Mouse (Mus musculus): ENCODE results near the gene Epn1.

DNA sequence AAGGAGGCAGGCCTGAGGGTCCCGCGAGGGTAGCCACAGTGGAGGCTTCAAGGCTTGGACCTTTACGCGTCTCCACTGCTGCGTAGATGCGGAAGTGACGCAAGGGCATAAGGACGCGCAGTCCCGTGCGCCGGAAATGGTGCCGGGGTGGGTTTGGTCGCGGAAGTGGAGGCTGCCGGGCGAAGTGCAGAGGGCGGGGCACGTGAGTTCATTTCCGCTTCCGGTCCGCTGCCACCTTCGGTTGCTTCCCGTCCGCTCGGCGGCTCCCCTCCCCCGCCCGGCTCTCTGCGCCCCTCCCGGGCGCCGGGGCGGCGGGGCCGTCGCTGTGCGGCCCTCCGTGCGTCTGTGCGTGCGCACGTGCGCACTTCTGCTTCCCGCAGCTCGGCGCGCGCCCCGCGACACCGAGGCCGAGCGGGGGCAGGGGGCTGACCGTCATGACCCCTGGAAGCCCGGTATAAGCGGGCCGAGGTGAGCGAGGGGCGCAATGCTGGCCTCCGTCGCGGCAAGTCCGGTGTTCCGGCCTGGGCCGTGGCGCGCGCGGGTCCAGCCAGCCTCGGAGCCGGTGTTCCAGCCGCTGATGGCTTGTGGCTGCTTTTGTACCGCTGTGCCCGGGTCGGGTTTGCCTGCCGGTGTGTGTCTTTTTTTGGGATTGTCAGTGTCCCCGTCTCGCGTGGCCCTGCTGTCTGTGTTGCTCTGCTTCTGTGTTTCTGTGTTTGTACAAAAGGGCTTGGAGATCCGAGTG lies at the start of gene Epn1:
- TF ChIP-seq TCF12 (IDR thresholded peaks at IDR 0.05; ENCODE audit: low read depth, low read length) (peak; percentile 50), POLR2A (IDR thresholded peaks at IDR 0.05; ENCODE audit: control insufficient read depth in 1 of 2, insufficient read depth in 1 of 2, low read depth in 1 of 2, low read length in 2 of 2, poor library complexity in 1 of 2) (peak; percentile 64 to 73), KAT2A (conservative IDR thresholded peaks at IDR 0.05; ENCODE audit: low read depth, low read length) (peak; percentile 80), MAX (IDR thresholded peaks at IDR 0.05; ENCODE audit: low read length) (peak; percentile 83), NRF1 (IDR thresholded peaks at IDR 0.05; ENCODE audit: insufficient read depth, low read depth, low read length, poor library complexity, severe bottlenecking) (peak; percentile 52; the same call in 1 of the 2 replicates), CTCF (IDR thresholded peaks at IDR 0.05 in 2 of 3, conservative IDR thresholded peaks at IDR 0.05 in 1 of 3; ENCODE audit: control insufficient read depth in 1 of 3, insufficient read depth in 1 of 3, low read depth in 2 of 3, low read length in 3 of 3, poor library complexity in 1 of 3, severe bottlenecking in 1 of 3) (0 out of 6 replicates have a peak, but pooled peaks of 1 of the 3 experiments have one; percentile 0), USF2 (IDR thresholded peaks at IDR 0.05; ENCODE audit: borderline replicate concordance in 1 of 2, insufficient read depth in 1 of 2, low read depth in 1 of 2, low read length in 2 of 2) (no peak), SIN3A (IDR thresholded peaks at IDR 0.05; ENCODE audit: low read length) (peak; percentile 90), USF1 (IDR thresholded peaks at IDR 0.05; ENCODE audit: low read depth, low read length) (peak; percentile 79), POLR2AphosphoS2 (IDR thresholded peaks at IDR 0.05; ENCODE audit: low read length) (peak; percentile 99), GATA1 (IDR thresholded peaks at IDR 0.05; ENCODE audit: low read depth, low read length) (no peak), TAL1 (IDR thresholded peaks at IDR 0.05; ENCODE audit: low read length) (no peak)

Data from MEL (cell line).